Mouse (Mus musculus) layer of hippocampus, adult 2 months (tissue): ENCODE data around the gene Kif3c. TPM values are rescaled to one million over a fixed set of nuclear protein-coding genes. Genes with fewer than 3 reads are reported as not detected.
"Not testable (repeated sequence)": the region's sequence is repeated elsewhere in the genome, so short reads cannot be mapped to it uniquely, and the experiment has no call there.

Experiments used
- DNase-seq, 2 experiments: peaks; one replicate each; pipeline ENCODE4 v3.0.0; 2022; ENCODE audit warnings: low spot score in 2 of 2
- H3K27ac ChIP-seq: fragments of 200-600 bp; 2 replicates; pipeline ENCODE4 v1.8.1; 2022
- H3K4me3 ChIP-seq: fragments of 200-600 bp; 2 replicates; pipeline ENCODE4 v1.8.1; 2022; ENCODE audit warnings: mild to moderate bottlenecking
- CTCF ChIP-seq: fragments of 200-600 bp; conservative IDR thresholded peaks from 2 replicates; pipeline ENCODE4 v1.8.1; 2022; ENCODE audit warnings: antibody characterized with exemption, mild to moderate bottlenecking, moderate library complexity
- total RNA-seq, 2 experiments: library from RNA; stranded (reverse); gene quantifications; 2 replicates each; pipeline ENCODE4 v1.2.3; 2021

Gene Kif3c
- total RNA-seq, 2 experiments from 2014 or later: 167 to 169 TPM

- Histone ChIP-seq H3K27ac (no peak overlapping the region), H3K4me3 (no peak overlapping the region)
- DNase-seq: no peak
- peak; percentile 64 for TF ChIP-seq CTCF
These were observed 12.3 kb downstream of the Kif3c start for GRCm38 (mm10) chr12:3377190-3377589.

- peak overlapping the region; percentile 24; the same call in 1 of the 2 replicates for H3K27ac ChIP-seq
- no peak overlapping the region for H3K4me3 ChIP-seq
- TF ChIP-seq CTCF: no peak
- DNase-seq: no peak
These were observed 12.8 kb downstream of the Kif3c start for GRCm38 (mm10) chr12:3377755-3378154.

- H3K27ac ChIP-seq: peak overlapping the region; percentile 83
- DNase-seq: no peak
- no peak overlapping the region for H3K4me3 ChIP-seq
- no peak for TF ChIP-seq CTCF
These were observed 19.9 kb downstream of the Kif3c start for GRCm38 (mm10) chr12:3384860-3385259.

- no peak; the same call in 1 of the 2 replicates for TF ChIP-seq CTCF
- DNase-seq: no peak
- Histone ChIP-seq H3K4me3 (no peak overlapping the region), H3K27ac (peak overlapping the region; percentile 83)
These were observed 20.3 kb downstream of the Kif3c start for GRCm38 (mm10) chr12:3385271-3385670.

GRCm38 (mm10) chr12:3385940-3386339, 21.0 kb downstream of the Kif3c start:
- DNase-seq: no peak
- Histone ChIP-seq H3K27ac (peak overlapping the region; percentile 83), H3K4me3 (no peak overlapping the region)
- no peak for TF ChIP-seq CTCF

- H3K27ac ChIP-seq: no peak overlapping the region
- TF ChIP-seq CTCF: no peak
These were observed 23.0 kb downstream of the Kif3c start for GRCm38 (mm10) chr12:3387891-3388290.

GRCm38 (mm10) chr12:3389394-3389793, 24.5 kb downstream of the Kif3c start:
- H3K27ac ChIP-seq: no peak overlapping the region; the same call in 1 of the 2 replicates
- DNase-seq: no peak
- TF ChIP-seq CTCF: no peak
- H3K4me3 ChIP-seq: no peak overlapping the region

More at GRCm38 (mm10) chr12:3387891-3388290, 23.0 kb downstream of the Kif3c start:
- no peak overlapping the region for H3K4me3 ChIP-seq
- no peak for DNase-seq

- DNase-seq: no peak
- Histone ChIP-seq H3K27ac (peak overlapping the region; percentile 36; the same call in 1 of the 2 replicates), H3K4me3 (no peak overlapping the region)
- no peak for TF ChIP-seq CTCF
These were observed 25.1 kb downstream of the Kif3c start for GRCm38 (mm10) chr12:3390071-3390470.

GRCm38 (mm10) chr12:3390577-3391262, 25.8 kb downstream of the Kif3c start:
- Histone ChIP-seq H3K27ac (peak overlapping the region; percentile 36), H3K4me3 (no peak overlapping the region)
- peak; percentile 81 to 89 for DNase-seq
- TF ChIP-seq CTCF: peak; percentile 98

- Histone ChIP-seq H3K4me3 (no peak overlapping the region), H3K27ac (no peak overlapping the region)
- TF ChIP-seq CTCF: no peak
- no peak for DNase-seq
These were observed 26.3 kb downstream of the Kif3c start for GRCm38 (mm10) chr12:3391276-3391675.

- no peak for TF ChIP-seq CTCF
- no peak for DNase-seq
- Histone ChIP-seq H3K4me3 (no peak overlapping the region), H3K27ac (peak overlapping the region; percentile 64)
These were observed 28.2 kb downstream of the Kif3c start for GRCm38 (mm10) chr12:3393140-3393539.

- DNase-seq: no peak
- TF ChIP-seq CTCF: no peak
- H3K27ac ChIP-seq: no peak overlapping the region
- no peak overlapping the region for H3K4me3 ChIP-seq
These were observed 32.0 kb downstream of the Kif3c start for GRCm38 (mm10) chr12:3396931-3397330.

- peak overlapping the region; percentile 36; the same call in 1 of the 2 replicates for H3K27ac ChIP-seq
- DNase-seq, H3K4me3 ChIP-seq: not testable (repeated sequence)
These were observed 40.7 kb downstream of the Kif3c start for GRCm38 (mm10) chr12:3405662-3406061.

GRCm38 (mm10) chr12:3406585-3406984, 41.7 kb downstream of the Kif3c start:
- peak in 1 of 2 experiments; percentile 50 for DNase-seq
- Histone ChIP-seq H3K27ac (peak overlapping the region; percentile 36; the same call in 1 of the 2 replicates), H3K4me3 (no peak overlapping the region)
- TF ChIP-seq CTCF: no peak
